Mouse (Mus musculus): ENCODE data around the gene Ccdc61.

GRCm38 (mm10) chr7:18950523-18951315, 40.5 kb upstream of the Ccdc61 start:
- TF ChIP-seq CHD2 (IDR thresholded peaks at IDR 0.05; ENCODE audit: low read depth, low read length), result no peak
- TF ChIP-seq MAFK (IDR thresholded peaks at IDR 0.05; ENCODE audit: insufficient read depth, low read depth, low read length), result no peak
